Mouse (Mus musculus): ENCODE measurements around the gene Rad51d.

Rad51d gene

GRCm38 (mm10) chr11:82891936-82892335 is 1.5 kb upstream of the Rad51d start, which contains the start of gene Fndc8:
Gene Fndc8 (plus strand): TSS chr11:82892124.
- DNase-seq (ENCODE audit: low spot score in 2 of 2): no peak

DNA sequence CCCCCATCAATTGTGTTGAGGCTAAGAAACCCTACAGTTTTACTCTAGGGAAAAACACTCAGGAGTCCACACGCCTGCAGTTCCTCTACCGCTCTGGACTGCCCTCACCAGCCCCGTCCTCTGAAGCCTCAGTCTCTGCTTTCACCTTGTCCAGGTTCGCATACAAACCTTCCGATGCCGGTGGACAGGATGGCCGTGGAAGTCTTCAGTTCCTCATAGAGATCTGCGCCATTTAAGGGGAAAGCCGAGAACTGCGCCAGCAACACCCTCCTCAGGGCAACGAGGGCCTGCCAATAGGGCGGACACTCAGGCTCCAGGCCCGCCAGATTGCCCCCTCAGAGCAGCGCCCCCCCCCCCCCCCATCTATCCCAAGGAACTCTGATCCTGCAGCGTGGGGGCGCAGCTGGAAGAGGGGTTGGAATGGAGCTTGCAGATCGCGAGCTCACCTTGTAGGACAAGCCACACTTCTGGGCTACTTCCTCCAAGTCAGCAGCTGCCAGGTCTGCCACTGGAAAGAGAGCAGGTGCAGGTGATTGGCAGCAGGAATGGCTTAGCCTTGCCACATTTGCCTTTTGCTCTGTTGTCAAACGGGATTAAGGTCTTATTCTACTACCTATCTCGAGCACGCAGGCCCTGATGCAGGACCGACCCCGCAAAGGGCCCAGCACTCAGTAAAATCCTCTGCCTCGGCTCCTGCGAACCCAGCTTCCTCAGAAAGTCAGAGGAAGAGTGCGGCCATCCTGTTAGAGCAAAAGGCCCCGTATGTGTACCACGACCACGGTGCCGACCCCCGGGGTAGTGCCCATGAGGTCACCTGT is 681 bp downstream of the Rad51d start:
- no peak for DNase-seq (ENCODE audit: low spot score in 2 of 2)

GRCm38 (mm10) chr11:82888491-82888946 is 1.9 kb downstream of the Rad51d start:
- peak in 1 of 2 experiments; percentile 32 for DNase-seq (ENCODE audit: low spot score in 2 of 2)

GRCm38 (mm10) chr11:82886559-82886958 is 3.9 kb downstream of the Rad51d start:
- no peak for DNase-seq (ENCODE audit: low spot score in 2 of 2)

- no peak for DNase-seq (ENCODE audit: low spot score in 2 of 2)
Measured at GRCm38 (mm10) chr11:82883180-82883579, 7.2 kb downstream of the Rad51d start.

DNA sequence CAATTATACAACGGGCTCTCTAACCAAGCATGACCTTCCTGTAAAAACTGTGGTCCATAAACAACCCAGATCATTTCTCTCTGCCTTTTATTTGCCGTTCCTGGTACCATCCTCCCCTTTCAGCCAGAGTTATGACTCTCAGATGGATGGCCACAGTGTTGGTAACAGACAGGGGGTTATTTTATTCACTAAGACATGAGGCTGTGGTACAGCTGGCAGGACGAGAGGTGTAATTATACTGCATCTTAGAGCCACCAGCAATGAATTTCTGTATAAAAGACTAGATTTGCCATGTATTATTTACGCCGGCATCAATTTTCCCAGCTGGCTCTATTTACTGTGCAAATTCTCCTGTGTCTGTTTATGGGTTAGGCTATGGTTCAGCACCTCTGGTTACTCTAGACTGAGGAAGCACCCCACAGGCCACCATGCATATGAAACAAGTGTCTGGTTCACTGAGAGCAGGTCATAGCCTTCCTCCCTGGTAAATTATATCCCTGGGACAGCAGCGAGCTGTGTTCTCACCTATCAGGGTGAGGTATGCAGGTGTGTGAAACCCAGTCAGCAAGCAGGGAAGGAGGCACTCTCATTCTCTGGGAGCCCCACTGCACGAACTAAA is 12.6 kb downstream of the Rad51d start:
- DNase-seq (ENCODE audit: low spot score in 2 of 2): no peak

GRCm38 (mm10) chr11:82875631-82876030 is 14.8 kb downstream of the Rad51d start:
- no peak for DNase-seq (ENCODE audit: low spot score in 2 of 2)

- DNase-seq (ENCODE audit: low spot score in 2 of 2): no peak
Measured at GRCm38 (mm10) chr11:82874924-82875323, 15.5 kb downstream of the Rad51d start.

DNA sequence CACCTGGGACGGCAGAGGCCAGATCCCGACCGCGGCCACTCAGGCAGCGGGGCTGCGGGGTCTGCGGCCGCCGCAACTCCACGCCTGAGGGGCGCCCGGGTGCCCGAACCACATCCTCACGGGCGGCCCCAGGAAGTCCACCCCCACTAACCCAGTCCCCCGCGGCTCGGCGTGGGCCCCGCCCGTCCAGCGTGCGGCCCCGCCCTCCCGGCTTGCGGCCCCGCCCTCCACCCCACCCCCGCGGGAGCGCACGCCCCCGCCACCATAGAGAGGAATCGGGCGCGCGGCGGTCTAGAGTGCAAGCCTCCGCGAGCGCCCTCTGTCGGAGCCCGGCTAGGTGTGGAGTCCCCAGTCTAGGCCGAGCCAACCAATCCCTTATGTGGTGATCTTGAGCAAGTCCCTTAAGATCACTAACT is 19.4 kb downstream of the Rad51d start, which contains the start of gene Rffl:
Gene Rffl, minus strand, starts transcription at position 180 of the 416 bp plus-strand sequence.
- DNase-seq (ENCODE audit: low spot score in 2 of 2): peak; percentile 97

DNA sequence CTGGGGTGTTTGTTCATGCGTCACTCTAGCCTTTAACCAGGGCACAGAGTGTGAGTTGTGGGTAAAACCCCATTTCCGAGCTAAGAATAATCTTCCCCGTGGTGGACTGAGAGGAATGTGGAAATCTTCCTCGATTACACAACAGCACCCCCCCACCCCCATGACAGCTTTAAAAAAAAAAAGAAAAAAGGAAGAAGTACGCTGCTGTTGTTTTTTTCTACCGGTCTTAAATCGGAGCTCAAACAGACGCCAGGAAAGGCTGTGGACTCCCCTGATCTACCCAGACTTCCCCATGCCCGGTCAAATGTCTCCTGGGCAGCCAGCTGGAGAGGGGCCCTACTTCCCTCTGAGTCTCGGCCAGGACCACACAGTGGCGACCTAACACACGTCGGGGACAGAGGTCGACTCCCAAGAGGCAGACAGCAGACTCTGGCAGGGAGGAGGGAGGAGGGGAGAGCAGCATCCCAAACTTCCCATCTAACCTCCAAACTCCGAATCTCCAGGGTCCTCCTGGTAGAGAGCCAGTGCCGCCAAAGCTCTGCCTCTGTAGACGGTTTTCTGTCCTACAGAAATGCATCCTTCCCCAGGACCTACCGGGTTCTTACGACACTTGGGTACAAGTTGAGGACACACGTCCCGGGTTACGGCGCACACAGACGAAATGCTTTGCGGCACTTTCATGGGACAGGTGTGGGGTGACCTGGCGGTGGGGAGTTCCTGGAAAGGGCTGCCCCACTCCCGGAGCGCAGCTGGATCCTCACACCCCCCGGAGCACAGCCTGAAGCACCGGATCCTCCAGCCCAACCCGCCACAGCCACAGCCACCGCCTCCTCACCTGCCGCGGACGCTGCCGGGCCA is 20.0 kb downstream of the Rad51d start:
- DNase-seq (ENCODE audit: low spot score in 2 of 2): peak in 1 of 2 experiments; percentile 26

- DNase-seq (ENCODE audit: low spot score in 2 of 2): no peak
Measured at GRCm38 (mm10) chr11:82869506-82870172, 20.8 kb downstream of the Rad51d start.

- no peak for DNase-seq (ENCODE audit: low spot score in 2 of 2)
Measured at GRCm38 (mm10) chr11:82867956-82868355, 22.5 kb downstream of the Rad51d start.

GRCm38 (mm10) chr11:82866850-82867564 is 23.4 kb downstream of the Rad51d start:
- DNase-seq (ENCODE audit: low spot score in 2 of 2): no peak

GRCm38 (mm10) chr11:82865957-82866356 is 24.5 kb downstream of the Rad51d start:
- DNase-seq (ENCODE audit: low spot score in 2 of 2): no peak

- no peak for DNase-seq (ENCODE audit: low spot score in 2 of 2)
Measured at GRCm38 (mm10) chr11:82863488-82863931, 26.9 kb downstream of the Rad51d start.

GRCm38 (mm10) chr11:82863059-82863458 is 27.4 kb downstream of the Rad51d start:
- no peak for DNase-seq (ENCODE audit: low spot score in 2 of 2)

- no peak for DNase-seq (ENCODE audit: low spot score in 2 of 2)
Measured at GRCm38 (mm10) chr11:82862638-82863037, 27.8 kb downstream of the Rad51d start.

- DNase-seq (ENCODE audit: low spot score in 2 of 2): no peak
Measured at GRCm38 (mm10) chr11:82861558-82861957, 28.9 kb downstream of the Rad51d start.

GRCm38 (mm10) chr11:82860759-82861158 is 29.7 kb downstream of the Rad51d start:
- DNase-seq (ENCODE audit: low spot score in 2 of 2): no peak

DNA sequence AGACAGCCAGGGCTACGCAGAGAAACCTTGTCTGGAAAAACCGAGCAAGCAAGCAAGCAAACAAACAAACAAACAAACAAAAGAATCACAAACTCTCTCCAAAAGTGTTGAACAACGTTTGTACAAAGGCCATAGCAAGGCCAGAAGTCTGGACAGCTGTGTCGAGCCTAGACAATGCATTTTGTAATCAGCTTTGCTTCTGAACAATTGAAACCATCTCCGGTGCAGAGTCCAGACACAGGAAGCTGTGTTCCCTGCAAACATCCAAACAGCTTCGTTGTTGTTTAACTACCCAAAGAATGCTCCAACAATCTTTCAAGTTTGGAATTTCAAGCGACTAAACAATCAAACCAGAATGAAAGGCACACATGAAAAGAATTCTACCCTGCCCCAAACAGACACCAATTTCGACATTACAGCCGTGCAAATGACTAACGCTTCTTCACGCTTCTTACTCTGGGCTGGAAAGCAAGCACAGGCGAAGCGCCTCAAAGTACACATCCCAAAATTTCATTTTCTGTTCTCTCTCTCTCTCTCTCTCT is 33.0 kb downstream of the Rad51d start:
- no peak for DNase-seq (ENCODE audit: low spot score in 2 of 2)

Measured in cerebellum, postnatal 4 days (tissue).